Comparison of ENCODE assay signal across 20 mouse cellular contexts in the genomic region with DNA sequence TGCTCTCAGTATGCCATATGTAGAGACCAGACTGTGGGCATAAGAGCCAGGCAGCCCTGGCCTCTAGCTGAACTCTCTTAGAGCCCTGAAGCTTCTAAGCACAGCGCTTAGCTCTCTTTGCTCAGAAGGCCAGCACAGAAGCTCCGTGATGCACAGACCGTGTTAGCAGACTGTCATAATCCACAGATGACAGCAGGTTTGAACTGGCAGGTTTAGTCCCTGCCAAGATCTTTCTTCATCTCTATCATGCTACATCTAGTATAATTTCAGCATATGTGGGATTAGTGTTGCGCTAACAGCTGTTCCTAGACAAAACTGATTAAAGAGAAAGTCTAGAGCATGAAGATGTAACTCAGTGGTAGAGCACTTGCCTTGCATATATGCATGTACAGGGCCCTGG.
DNase-seq lines count a peak whose midpoint lies in the region; ATAC-seq and TF ChIP-seq lines count a peak whose summit lies in the region.
"Had no signal": no experiment of that assay in that cellular context is flagged by ENCODE, and none has a peak within 500 bp of the region (broad histone marks: within the 10 kb centered on the region; RNA-seq: fewer than 3 reads in every experiment).

No protein-coding gene starts in this region.

- no peaks in the 10 kb centered on the region for H3K27me3 ChIP-seq in hindbrain, postnatal 0 days (ENCODE audit: insufficient read depth, low read length)
- H3K27me3 ChIP-seq in hindbrain, embryonic 13.5 days = no peaks in the 10 kb centered on the region
- H3K27me3 ChIP-seq: heart, embryonic 15.5 days; intestine, embryonic 15.5 days; limb, embryonic 13.5 days; midbrain, embryonic 15.5 days had no signal

- TF ChIP-seq POLR2A in brain, embryonic 14.5 days (IDR thresholded peaks at IDR 0.05; ENCODE audit: borderline replicate concordance, extremely low read depth, insufficient read depth, insufficient read length, poor library complexity, severe bottlenecking) = no peak

- H3K36me3 ChIP-seq in hindbrain, postnatal 0 days (ENCODE audit: insufficient read depth, low read length) = no peaks in the 10 kb centered on the region
- H3K36me3 ChIP-seq in hindbrain, embryonic 13.5 days = no peaks in the 10 kb centered on the region
- H3K36me3 ChIP-seq: embryonic facial prominence, embryonic 10.5 days; heart, embryonic 15.5 days; intestine, embryonic 15.5 days; limb, embryonic 13.5 days; midbrain, embryonic 15.5 days had no signal

- TF ChIP-seq CTCF in hindbrain, postnatal 0 days (IDR thresholded peaks at IDR 0.05; ENCODE audit: low read depth) = no peak
- no peak for TF ChIP-seq CTCF in brain, embryonic 14.5 days (IDR thresholded peaks at IDR 0.05; ENCODE audit: borderline replicate concordance, extremely low read depth, insufficient read depth, insufficient read length)

- ATAC-seq in hindbrain, postnatal 0 days = no peak
- ATAC-seq in hindbrain, embryonic 13.5 days (ENCODE audit: low FRiP score) = no peak
- ATAC-seq: intestine, embryonic 15.5 days; midbrain, embryonic 15.5 days had no signal

- H3K9ac ChIP-seq in hindbrain, postnatal 0 days (replicated peaks; ENCODE audit: low read length) = no peak overlapping the region
- no peak overlapping the region for H3K9ac ChIP-seq in hindbrain, embryonic 13.5 days
- H3K9ac ChIP-seq: heart, embryonic 15.5 days; intestine, embryonic 15.5 days; limb, embryonic 13.5 days; liver, embryonic 14.5 days; midbrain, embryonic 15.5 days had no signal

- WGBS in hindbrain, postnatal 0 days = 78% methylated on average over 4 of the region's 4 CpGs
- WGBS in hindbrain, embryonic 13.5 days = 91% methylated on average over 4 of the region's 4 CpGs

- H3K9me3 ChIP-seq in hindbrain, postnatal 0 days (ENCODE audit: low read length) = no peaks in the 10 kb centered on the region
- H3K9me3 ChIP-seq in hindbrain, embryonic 13.5 days = no peaks in the 10 kb centered on the region
- H3K9me3 ChIP-seq: embryonic facial prominence, embryonic 10.5 days; heart, embryonic 15.5 days; intestine, embryonic 15.5 days; limb, embryonic 13.5 days; midbrain, embryonic 15.5 days had no signal

- no peaks in the 10 kb centered on the region for H3K4me1 ChIP-seq in hindbrain, postnatal 0 days (ENCODE audit: insufficient read depth, low read length)
- no peaks in the 10 kb centered on the region for H3K4me1 ChIP-seq in hindbrain, embryonic 13.5 days (replicated peaks)
- H3K4me1 ChIP-seq: embryonic facial prominence, embryonic 10.5 days; heart, embryonic 15.5 days; intestine, embryonic 15.5 days; limb, embryonic 13.5 days; midbrain, embryonic 15.5 days had no signal

- no peak overlapping the region for H3K4me2 ChIP-seq in hindbrain, postnatal 0 days (ENCODE audit: low read depth, low read length)
- no peak overlapping the region for H3K4me2 ChIP-seq in hindbrain, embryonic 13.5 days
- H3K4me2 ChIP-seq: heart, embryonic 15.5 days; intestine, embryonic 15.5 days; limb, embryonic 13.5 days; midbrain, embryonic 15.5 days had no signal

- H3K4me3 ChIP-seq in hindbrain, postnatal 0 days (ENCODE audit: low read length) = no peak overlapping the region
- no peak overlapping the region for H3K4me3 ChIP-seq in hindbrain, embryonic 13.5 days
- H3K4me3 ChIP-seq: embryonic facial prominence, embryonic 10.5 days; gastrocnemius, adult 2 months; heart, adult 2 months; heart, embryonic 15.5 days; intestine, embryonic 15.5 days; limb, embryonic 13.5 days; midbrain, embryonic 15.5 days had no signal

- H3K27ac ChIP-seq in hindbrain, postnatal 0 days = no peak overlapping the region
- H3K27ac ChIP-seq in hindbrain, embryonic 13.5 days = no peak overlapping the region
- H3K27ac ChIP-seq: embryonic facial prominence, embryonic 10.5 days; gastrocnemius, adult 2 months; heart, adult 2 months; heart, embryonic 15.5 days; intestine, embryonic 15.5 days; kidney, postnatal 0 days; limb, embryonic 13.5 days; liver, embryonic 14.5 days; midbrain, embryonic 15.5 days had no signal

- DNase-seq in hindbrain, postnatal 0 days (ENCODE audit: low spot score) = peak; percentile 16
- DNase-seq in brain, embryonic 14.5 days (ENCODE audit: low read depth) = peak; percentile 78
- DNase-seq in fat pad, adult 2 months (ENCODE audit: extremely low read depth, low read depth, low spot score) = peak; percentile 13
- peak; percentile 79 for DNase-seq in layer of hippocampus, adult 9-11 months
- DNase-seq in kidney, adult 11 months = no peak
- no peak for DNase-seq in urinary bladder, adult 18-20 months (ENCODE audit: low spot score in 2 of 2)
- DNase-seq: adrenal gland, postnatal 36 days; cerebellum, postnatal 36 days; gastrocnemius, adult 2 months; heart, adult 2 months; spleen, adult 18-20 months; thymus, adult 2 months had no signal

Comparison
In these comparisons a context has a peak if more than half of its experiments do, and no peak if none do; other contexts are left out.
1. DNase-seq: peak in hindbrain, postnatal 0 days (single experiment), brain, embryonic 14.5 days (single experiment), fat pad, adult 2 months (single experiment) and layer of hippocampus, adult 9-11 months (single experiment); none in kidney, adult 11 months (single experiment) and urinary bladder, adult 18-20 months (0 of 2).